Mouse (Mus musculus): ENCODE data around the gene Olfm2. TPM values are rescaled to one million over a fixed set of nuclear protein-coding genes. Genes with fewer than 3 reads are reported as not detected.
A peak's percentile ranks its signal among the peaks of the same experiment; 100 is the strongest.

Gene Olfm2
- polyA plus RNA-seq, 1 experiment: 2.3 TPM

- Histone ChIP-seq H3K36me3 (ENCODE audit: control insufficient read depth, insufficient read depth, low read length) (no peaks in the 10 kb centered on the region), H3K4me3 (ENCODE audit: insufficient read depth, low read depth, low read length) (no peak overlapping the region), H3K27me3 (replicated peaks; ENCODE audit: control insufficient read depth, insufficient read depth, low read length) (no peaks in the 10 kb centered on the region), H3K27ac (ENCODE audit: insufficient read depth, low read depth, low read length) (no peak overlapping the region), H3K4me1 (ENCODE audit: control insufficient read depth, insufficient read depth, low read length) (no peaks in the 10 kb centered on the region)
- DNase-seq: peak; percentile 67
- TF ChIP-seq POLR2A (IDR thresholded peaks at IDR 0.05; ENCODE audit: low read depth, low read length): no peak
- peak; percentile 51 for TF ChIP-seq CTCF (conservative IDR thresholded peaks at IDR 0.05; ENCODE audit: insufficient read depth, insufficient read length, low read depth, low read length)
- WGBS: 63% methylated on average over 6 of the region's 6 CpGs
Observed at GRCm38 (mm10) chr9:20757087-20757955, 11.2 kb upstream of the Olfm2 start.

- DNase-seq: no peak
- Histone ChIP-seq H3K4me1 (ENCODE audit: control insufficient read depth, insufficient read depth, low read length) (no peaks in the 10 kb centered on the region), H3K27ac (ENCODE audit: insufficient read depth, low read depth, low read length) (no peak overlapping the region), H3K27me3 (replicated peaks; ENCODE audit: control insufficient read depth, insufficient read depth, low read length) (no peaks in the 10 kb centered on the region), H3K4me3 (ENCODE audit: insufficient read depth, low read depth, low read length) (no peak overlapping the region), H3K36me3 (ENCODE audit: control insufficient read depth, insufficient read depth, low read length) (no peaks in the 10 kb centered on the region)
- 87% methylated on average over 4 of the region's 4 CpGs for WGBS
- TF ChIP-seq CTCF (conservative IDR thresholded peaks at IDR 0.05; ENCODE audit: insufficient read depth, insufficient read length, low read depth, low read length) (no peak), POLR2A (IDR thresholded peaks at IDR 0.05; ENCODE audit: low read depth, low read length) (no peak)
Observed at GRCm38 (mm10) chr9:20756081-20756700, 10.0 kb upstream of the Olfm2 start.

- TF ChIP-seq CTCF (conservative IDR thresholded peaks at IDR 0.05; ENCODE audit: insufficient read depth, insufficient read length, low read depth, low read length): no peak
- no peak for TF ChIP-seq POLR2A (IDR thresholded peaks at IDR 0.05; ENCODE audit: low read depth, low read length)
- DNase-seq: no peak
- H3K36me3 ChIP-seq (ENCODE audit: control insufficient read depth, insufficient read depth, low read length): no peaks in the 10 kb centered on the region
- H3K4me3 ChIP-seq (ENCODE audit: insufficient read depth, low read depth, low read length): no peak overlapping the region
- no peaks in the 10 kb centered on the region for H3K27me3 ChIP-seq (replicated peaks; ENCODE audit: control insufficient read depth, insufficient read depth, low read length)
- H3K27ac ChIP-seq (ENCODE audit: insufficient read depth, low read depth, low read length): no peak overlapping the region
- WGBS: 83% methylated on average over 2 of the region's 2 CpGs
- no peaks in the 10 kb centered on the region for H3K4me1 ChIP-seq (ENCODE audit: control insufficient read depth, insufficient read depth, low read length)
Observed at GRCm38 (mm10) chr9:20754335-20754734, 8.2 kb upstream of the Olfm2 start.

GRCm38 (mm10) chr9:20751477-20752029 lies 5.4 kb upstream of the Olfm2 start:
- DNase-seq: peak; percentile 36
- WGBS: 61% methylated on average over 6 of the region's 6 CpGs
- TF ChIP-seq CTCF (conservative IDR thresholded peaks at IDR 0.05; ENCODE audit: insufficient read depth, insufficient read length, low read depth, low read length): no peak
- no peak for TF ChIP-seq POLR2A (IDR thresholded peaks at IDR 0.05; ENCODE audit: low read depth, low read length)
- no peak overlapping the region for H3K27ac ChIP-seq (ENCODE audit: insufficient read depth, low read depth, low read length)
- H3K36me3 ChIP-seq (ENCODE audit: control insufficient read depth, insufficient read depth, low read length): no peaks in the 10 kb centered on the region
- no peaks in the 10 kb centered on the region for H3K4me1 ChIP-seq (ENCODE audit: control insufficient read depth, insufficient read depth, low read length)
- no peak overlapping the region for H3K4me3 ChIP-seq (ENCODE audit: insufficient read depth, low read depth, low read length)
- no peaks in the 10 kb centered on the region for H3K27me3 ChIP-seq (replicated peaks; ENCODE audit: control insufficient read depth, insufficient read depth, low read length)

GRCm38 (mm10) chr9:20749213-20749612 lies 3.1 kb upstream of the Olfm2 start:
- H3K36me3 ChIP-seq (ENCODE audit: control insufficient read depth, insufficient read depth, low read length): no peaks in the 10 kb centered on the region
- no peak for TF ChIP-seq POLR2A (IDR thresholded peaks at IDR 0.05; ENCODE audit: low read depth, low read length)
- no peak for TF ChIP-seq CTCF (conservative IDR thresholded peaks at IDR 0.05; ENCODE audit: insufficient read depth, insufficient read length, low read depth, low read length)
- H3K4me3 ChIP-seq (ENCODE audit: insufficient read depth, low read depth, low read length): no peak overlapping the region
- 66% methylated on average over 5 of the region's 5 CpGs for whole genome bisulfite sequencing
- no peak for DNase-seq
- 0 out of 2 replicates have a peak, but pooled peaks cover 2% of the 10 kb centered on the region for H3K4me1 ChIP-seq (ENCODE audit: control insufficient read depth, insufficient read depth, low read length)
- H3K27me3 ChIP-seq (replicated peaks; ENCODE audit: control insufficient read depth, insufficient read depth, low read length): peaks cover 3% of the 10 kb centered on the region; the same call in 1 of the 2 replicates
- H3K27ac ChIP-seq (ENCODE audit: insufficient read depth, low read depth, low read length): no peak overlapping the region

GRCm38 (mm10) chr9:20748540-20748939 lies 2.4 kb upstream of the Olfm2 start:
- no peak overlapping the region for H3K27ac ChIP-seq (ENCODE audit: insufficient read depth, low read depth, low read length)
- 76% methylated on average over 3 of the region's 3 CpGs for WGBS
- DNase-seq: no peak
- no peak for TF ChIP-seq CTCF (conservative IDR thresholded peaks at IDR 0.05; ENCODE audit: insufficient read depth, insufficient read length, low read depth, low read length)
- no peak for TF ChIP-seq POLR2A (IDR thresholded peaks at IDR 0.05; ENCODE audit: low read depth, low read length)
- H3K27me3 ChIP-seq (replicated peaks; ENCODE audit: control insufficient read depth, insufficient read depth, low read length): peaks cover 3% of the 10 kb centered on the region; the same call in 1 of the 2 replicates
- H3K4me3 ChIP-seq (ENCODE audit: insufficient read depth, low read depth, low read length): no peak overlapping the region
- H3K36me3 ChIP-seq (ENCODE audit: control insufficient read depth, insufficient read depth, low read length): no peaks in the 10 kb centered on the region
- 0 out of 2 replicates have a peak, but pooled peaks cover 2% of the 10 kb centered on the region for H3K4me1 ChIP-seq (ENCODE audit: control insufficient read depth, insufficient read depth, low read length)

- 0 out of 2 replicates have a peak, but pooled peaks cover 2% of the 10 kb centered on the region for H3K4me1 ChIP-seq (ENCODE audit: control insufficient read depth, insufficient read depth, low read length)
- TF ChIP-seq CTCF (conservative IDR thresholded peaks at IDR 0.05; ENCODE audit: insufficient read depth, insufficient read length, low read depth, low read length) (no peak), POLR2A (IDR thresholded peaks at IDR 0.05; ENCODE audit: low read depth, low read length) (no peak)
- no peak overlapping the region for H3K27ac ChIP-seq (ENCODE audit: insufficient read depth, low read depth, low read length)
- H3K4me3 ChIP-seq (ENCODE audit: insufficient read depth, low read depth, low read length): no peak overlapping the region
- 5% methylated on average over 3 of the region's 3 CpGs for WGBS
- peaks cover 3% of the 10 kb centered on the region; the same call in 1 of the 2 replicates for H3K27me3 ChIP-seq (replicated peaks; ENCODE audit: control insufficient read depth, insufficient read depth, low read length)
- DNase-seq: no peak
- H3K36me3 ChIP-seq (ENCODE audit: control insufficient read depth, insufficient read depth, low read length): no peaks in the 10 kb centered on the region
Observed at GRCm38 (mm10) chr9:20747682-20748081, 1.5 kb upstream of the Olfm2 start.
